Mouse (Mus musculus): ENCODE results near the gene Ubl7. TPM values are rescaled to one million over a fixed set of nuclear protein-coding genes. Genes with fewer than 3 reads are reported as not detected.

Ubl7 gene
- total and polyA plus RNA-seq, 3 experiments: 19.1 to 159 (median 72.5) TPM

- Histone ChIP-seq H3K4me1 (ENCODE audit: insufficient read depth, low read depth, low read length) (no peaks in the 10 kb centered on the region), H3K4me3 (ENCODE audit: low read depth, low read length) (no peak overlapping the region), H3K27me3 (ENCODE audit: insufficient read depth, low read length) (peaks cover 32% of the 10 kb centered on the region), H3K36me3 (replicated peaks) (no peaks in the 10 kb centered on the region), H3K9me3 (replicated peaks) (no peaks in the 10 kb centered on the region)
- ATAC-seq (ENCODE audit: extremely low read depth, insufficient number of reproducible peaks, low FRiP score, poor library complexity, severe bottlenecking): no peak
- no peak for TF ChIP-seq POLR2AphosphoS5 (IDR thresholded peaks at IDR 0.05; ENCODE audit: insufficient replicate concordance, low read depth, low read length)
- no peak for TF ChIP-seq GATA2 (IDR thresholded peaks at IDR 0.05; ENCODE audit: borderline replicate concordance, low read depth, low read length)
- no peak for TF ChIP-seq TAL1 (conservative IDR thresholded peaks at IDR 0.05; ENCODE audit: low read depth, low read length)
- no peak for TF ChIP-seq CTCF (IDR thresholded peaks at IDR 0.05; ENCODE audit: low read depth, low read length)
- TF ChIP-seq GATA1 (IDR thresholded peaks at IDR 0.05; ENCODE audit: borderline replicate concordance, low read length): no peak
- DNase-seq (ENCODE audit: low spot score): no peak
Observed at GRCm38 (mm10) chr9:57949102-57949704, 38.4 kb downstream of the Ubl7 start.

- DNase-seq (ENCODE audit: low spot score): no peak
- no peak for TF ChIP-seq CTCF (IDR thresholded peaks at IDR 0.05; ENCODE audit: low read depth, low read length)
- no peak for TF ChIP-seq GATA1 (IDR thresholded peaks at IDR 0.05; ENCODE audit: borderline replicate concordance, low read length)
- TF ChIP-seq GATA2 (IDR thresholded peaks at IDR 0.05; ENCODE audit: borderline replicate concordance, low read depth, low read length): no peak
- TF ChIP-seq POLR2AphosphoS5 (IDR thresholded peaks at IDR 0.05; ENCODE audit: insufficient replicate concordance, low read depth, low read length): no peak
- TF ChIP-seq TAL1 (conservative IDR thresholded peaks at IDR 0.05; ENCODE audit: low read depth, low read length): no peak
- no peak overlapping the region for H3K4me3 ChIP-seq (ENCODE audit: low read depth, low read length)
- no peaks in the 10 kb centered on the region for H3K4me1 ChIP-seq (ENCODE audit: insufficient read depth, low read depth, low read length)
- no peaks in the 10 kb centered on the region for H3K36me3 ChIP-seq (replicated peaks)
- H3K9me3 ChIP-seq (replicated peaks): no peaks in the 10 kb centered on the region
- ATAC-seq (ENCODE audit: extremely low read depth, insufficient number of reproducible peaks, low FRiP score, poor library complexity, severe bottlenecking): no peak
- peaks cover 34% of the 10 kb centered on the region for H3K27me3 ChIP-seq (ENCODE audit: insufficient read depth, low read length)
Observed at GRCm38 (mm10) chr9:57949879-57950278, 39.1 kb downstream of the Ubl7 start.

- Histone ChIP-seq H3K4me1 (ENCODE audit: insufficient read depth, low read depth, low read length) (no peaks in the 10 kb centered on the region), H3K27me3 (ENCODE audit: insufficient read depth, low read length) (peaks cover 36% of the 10 kb centered on the region), H3K9me3 (replicated peaks) (no peaks in the 10 kb centered on the region), H3K4me3 (ENCODE audit: low read depth, low read length) (no peak overlapping the region), H3K36me3 (replicated peaks) (no peaks in the 10 kb centered on the region)
- no peak for TF ChIP-seq GATA1 (IDR thresholded peaks at IDR 0.05; ENCODE audit: borderline replicate concordance, low read length)
- no peak for TF ChIP-seq TAL1 (conservative IDR thresholded peaks at IDR 0.05; ENCODE audit: low read depth, low read length)
- TF ChIP-seq POLR2AphosphoS5 (IDR thresholded peaks at IDR 0.05; ENCODE audit: insufficient replicate concordance, low read depth, low read length): no peak
- no peak for ATAC-seq (ENCODE audit: extremely low read depth, insufficient number of reproducible peaks, low FRiP score, poor library complexity, severe bottlenecking)
- no peak for DNase-seq (ENCODE audit: low spot score)
Observed at GRCm38 (mm10) chr9:57950519-57950918, 39.7 kb downstream of the Ubl7 start.

GRCm38 (mm10) chr9:57951993-57952392 lies 41.2 kb downstream of the Ubl7 start:
- no peak for DNase-seq (ENCODE audit: low spot score)
- H3K4me1 ChIP-seq (ENCODE audit: insufficient read depth, low read depth, low read length): 0 out of 2 replicates have a peak, but pooled peaks cover 2% of the 10 kb centered on the region
- TF ChIP-seq CTCF (IDR thresholded peaks at IDR 0.05; ENCODE audit: low read depth, low read length) (no peak), GATA1 (IDR thresholded peaks at IDR 0.05; ENCODE audit: borderline replicate concordance, low read length) (no peak), POLR2AphosphoS5 (IDR thresholded peaks at IDR 0.05; ENCODE audit: insufficient replicate concordance, low read depth, low read length) (no peak), TAL1 (conservative IDR thresholded peaks at IDR 0.05; ENCODE audit: low read depth, low read length) (no peak), GATA2 (IDR thresholded peaks at IDR 0.05; ENCODE audit: borderline replicate concordance, low read depth, low read length) (no peak)
- peaks cover 35% of the 10 kb centered on the region for H3K27me3 ChIP-seq (ENCODE audit: insufficient read depth, low read length)
- H3K9me3 ChIP-seq (replicated peaks): no peaks in the 10 kb centered on the region
- no peak for ATAC-seq (ENCODE audit: extremely low read depth, insufficient number of reproducible peaks, low FRiP score, poor library complexity, severe bottlenecking)
- no peak overlapping the region for H3K4me3 ChIP-seq (ENCODE audit: low read depth, low read length)
- H3K36me3 ChIP-seq (replicated peaks): no peaks in the 10 kb centered on the region

GRCm38 (mm10) chr9:57954962-57955744 lies 44.4 kb downstream of the Ubl7 start:
- DNase-seq (ENCODE audit: low spot score): no peak
- no peak overlapping the region for H3K4me3 ChIP-seq (ENCODE audit: low read depth, low read length)

GRCm38 (mm10) chr9:57955764-57956163 lies 45.0 kb downstream of the Ubl7 start:
- DNase-seq (ENCODE audit: low spot score): no peak
- Histone ChIP-seq H3K27me3 (ENCODE audit: insufficient read depth, low read length) (peaks cover 26% of the 10 kb centered on the region), H3K9me3 (replicated peaks) (no peaks in the 10 kb centered on the region), H3K4me1 (ENCODE audit: insufficient read depth, low read depth, low read length) (0 out of 2 replicates have a peak, but pooled peaks cover 4% of the 10 kb centered on the region), H3K4me3 (ENCODE audit: low read depth, low read length) (no peak overlapping the region), H3K36me3 (replicated peaks) (no peaks in the 10 kb centered on the region)
- ATAC-seq (ENCODE audit: extremely low read depth, insufficient number of reproducible peaks, low FRiP score, poor library complexity, severe bottlenecking): no peak
- TF ChIP-seq GATA2 (IDR thresholded peaks at IDR 0.05; ENCODE audit: borderline replicate concordance, low read depth, low read length): no peak
- TF ChIP-seq GATA1 (IDR thresholded peaks at IDR 0.05; ENCODE audit: borderline replicate concordance, low read length): no peak
- no peak for TF ChIP-seq TAL1 (conservative IDR thresholded peaks at IDR 0.05; ENCODE audit: low read depth, low read length)
- TF ChIP-seq CTCF (IDR thresholded peaks at IDR 0.05; ENCODE audit: low read depth, low read length): no peak
- TF ChIP-seq POLR2AphosphoS5 (IDR thresholded peaks at IDR 0.05; ENCODE audit: insufficient replicate concordance, low read depth, low read length): no peak

More at GRCm38 (mm10) chr9:57954962-57955744, 44.4 kb downstream of the Ubl7 start:
- H3K36me3 ChIP-seq (replicated peaks): no peaks in the 10 kb centered on the region
- 0 out of 2 replicates have a peak, but pooled peaks cover 4% of the 10 kb centered on the region for H3K4me1 ChIP-seq (ENCODE audit: insufficient read depth, low read depth, low read length)
- TF ChIP-seq GATA2 (IDR thresholded peaks at IDR 0.05; ENCODE audit: borderline replicate concordance, low read depth, low read length) (no peak), GATA1 (IDR thresholded peaks at IDR 0.05; ENCODE audit: borderline replicate concordance, low read length) (no peak), POLR2AphosphoS5 (IDR thresholded peaks at IDR 0.05; ENCODE audit: insufficient replicate concordance, low read depth, low read length) (no peak)
- no peak for ATAC-seq (ENCODE audit: extremely low read depth, insufficient number of reproducible peaks, low FRiP score, poor library complexity, severe bottlenecking)
- H3K27me3 ChIP-seq (ENCODE audit: insufficient read depth, low read length): peaks cover 26% of the 10 kb centered on the region
- no peaks in the 10 kb centered on the region for H3K9me3 ChIP-seq (replicated peaks)
